Mouse (Mus musculus) mesoderm, embryonic 11.5 days (tissue): ENCODE measurements around the gene Rabep1.
"Not testable (repeated sequence)": the region's sequence is repeated elsewhere in the genome, so short reads cannot be mapped to it uniquely, and the experiment has no call there.

Experiments used
- DNase-seq: peaks from one replicate; pipeline ENCODE4 v3.0.0-alpha.2; 2012; ENCODE audit warnings: low read depth, low spot score

The Rabep1 gene

GRCm38 (mm10) chr11:70831201-70831600 is 13.4 kb upstream of the Rabep1 start:
- no peak for DNase-seq

DNA sequence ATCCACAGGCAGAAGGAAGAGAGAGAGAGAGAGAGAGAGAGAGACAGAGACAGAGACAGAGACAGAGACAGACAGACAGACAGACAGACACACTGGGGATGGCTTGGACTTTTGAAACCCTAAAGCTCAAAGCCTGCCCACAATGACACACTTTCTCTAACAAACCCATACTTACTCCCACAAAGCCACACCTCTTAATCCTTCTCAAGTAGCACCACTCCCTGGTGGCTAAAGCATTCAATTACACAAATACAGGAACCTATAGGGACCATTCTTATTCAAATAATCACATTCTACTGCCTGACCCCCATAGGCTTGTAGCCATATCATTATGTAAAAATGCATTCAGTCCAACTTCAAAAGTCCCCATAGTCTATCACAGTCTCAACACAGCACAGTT is 11.2 kb upstream of the Rabep1 start:
- DNase-seq, result no peak

GRCm38 (mm10) chr11:70833831-70834230 is 10.7 kb upstream of the Rabep1 start:
- no peak for DNase-seq

- DNase-seq, result no peak
Observed at GRCm38 (mm10) chr11:70835381-70835831, 9.2 kb upstream of the Rabep1 start.

DNA sequence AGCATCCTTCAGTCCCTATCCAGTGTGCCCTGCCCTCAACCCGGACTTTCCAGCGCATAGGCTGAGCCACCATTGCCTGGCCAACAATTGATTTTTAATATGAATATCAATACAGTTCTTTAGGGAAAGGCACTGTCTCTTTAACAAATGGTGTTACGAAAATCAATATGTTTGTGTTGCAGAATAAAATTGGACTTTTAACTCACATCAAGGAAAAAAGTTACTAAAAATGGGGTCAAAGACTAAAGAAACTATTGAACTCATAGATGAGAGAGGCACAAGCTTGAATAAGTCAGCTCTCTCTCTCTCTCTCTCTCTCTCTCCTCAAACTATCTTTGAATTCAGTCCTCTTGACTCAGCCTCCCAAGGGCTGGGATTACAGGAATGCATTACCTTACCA is 7.5 kb upstream of the Rabep1 start:
- no peak for DNase-seq

GRCm38 (mm10) chr11:70838610-70839009 is 6.0 kb upstream of the Rabep1 start:
- DNase-seq, result no peak

GRCm38 (mm10) chr11:70842983-70843382 is 1.6 kb upstream of the Rabep1 start:
- DNase-seq, result no peak

DNA sequence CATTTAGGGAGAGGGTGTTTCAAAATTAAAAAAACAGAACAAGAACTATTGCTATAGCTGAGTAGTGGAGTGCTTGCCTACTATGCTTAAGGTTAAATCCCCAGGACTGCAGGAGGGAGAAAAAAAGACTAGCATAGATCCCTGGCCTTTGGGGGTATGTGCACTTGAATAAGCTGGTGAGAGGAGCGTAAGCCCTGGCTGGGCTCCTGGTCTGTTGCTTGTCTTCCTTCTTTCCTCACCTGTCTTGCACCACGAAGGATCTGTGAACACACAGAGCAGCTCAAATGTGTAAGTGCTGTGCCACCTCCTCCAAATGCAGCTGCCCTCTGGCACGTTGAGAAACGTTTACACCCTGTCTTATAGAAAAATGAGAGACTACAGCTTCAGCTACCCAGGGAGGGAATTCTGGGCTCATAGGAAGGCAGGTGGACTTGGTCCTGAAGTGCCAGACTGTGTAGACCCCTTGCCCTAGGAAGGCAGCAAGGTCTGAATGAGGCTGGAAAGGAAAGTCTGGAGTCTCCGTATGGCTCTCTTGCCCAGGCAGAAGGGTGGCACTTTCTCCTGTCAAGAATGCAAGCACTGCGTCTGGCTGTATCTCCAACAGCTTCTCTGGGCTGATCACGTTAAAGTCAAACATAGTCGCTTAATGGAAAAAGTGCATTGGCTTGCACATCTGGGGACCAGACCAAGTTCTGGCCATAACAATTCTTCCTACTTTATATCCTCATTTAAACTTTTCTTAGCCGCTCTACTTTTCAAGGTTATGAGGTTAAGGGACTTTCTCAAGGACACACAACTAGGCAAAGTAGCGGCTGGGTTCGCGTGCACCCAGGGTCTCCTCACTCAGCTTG is 652 bp upstream of the Rabep1 start:
- peak; percentile 16 for DNase-seq

- no peak for DNase-seq
Observed at GRCm38 (mm10) chr11:70845457-70845978, 940 bp downstream of the Rabep1 start.

DNA sequence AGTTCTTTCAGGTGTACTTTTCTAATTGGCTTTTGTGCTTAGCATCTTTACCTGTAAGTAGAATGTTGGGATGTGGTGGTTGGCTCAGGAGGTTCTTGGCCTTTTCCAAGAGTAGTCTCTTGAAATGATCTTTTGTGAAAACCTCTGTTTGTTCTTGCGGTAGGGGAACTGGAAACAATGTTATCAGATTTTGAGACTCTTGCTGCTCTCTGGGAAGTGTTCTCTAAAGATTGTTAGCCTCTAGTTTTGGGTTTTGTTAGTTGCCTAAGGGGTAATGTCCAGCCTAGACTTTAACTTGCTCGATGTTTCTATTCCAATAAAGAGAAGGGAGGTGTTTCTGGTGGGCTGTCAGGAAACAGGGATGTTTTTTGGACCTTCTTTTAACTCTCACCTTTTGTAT is 1.5 kb downstream of the Rabep1 start:
- DNase-seq, result no peak

DNA sequence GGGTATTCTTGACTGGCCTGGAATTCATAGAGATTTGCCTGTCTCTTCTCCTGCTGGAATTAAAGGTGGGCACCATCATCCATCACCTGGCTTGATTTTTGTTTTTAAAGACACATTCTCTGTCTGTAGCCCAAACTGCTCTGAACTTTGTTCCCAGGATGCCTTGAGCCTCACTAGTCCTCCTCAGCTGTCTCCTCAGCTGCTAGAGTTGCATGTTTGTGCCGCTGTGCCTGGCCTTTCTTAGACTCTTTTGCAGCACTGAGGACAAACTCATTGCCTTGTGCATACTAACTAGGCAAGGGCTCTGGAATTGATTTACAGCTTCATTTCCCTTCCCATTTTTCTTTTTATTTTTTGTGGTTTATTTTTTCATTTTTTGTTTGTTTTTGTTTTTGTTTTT is 15.8 kb downstream of the Rabep1 start:
- DNase-seq, result no peak

DNA sequence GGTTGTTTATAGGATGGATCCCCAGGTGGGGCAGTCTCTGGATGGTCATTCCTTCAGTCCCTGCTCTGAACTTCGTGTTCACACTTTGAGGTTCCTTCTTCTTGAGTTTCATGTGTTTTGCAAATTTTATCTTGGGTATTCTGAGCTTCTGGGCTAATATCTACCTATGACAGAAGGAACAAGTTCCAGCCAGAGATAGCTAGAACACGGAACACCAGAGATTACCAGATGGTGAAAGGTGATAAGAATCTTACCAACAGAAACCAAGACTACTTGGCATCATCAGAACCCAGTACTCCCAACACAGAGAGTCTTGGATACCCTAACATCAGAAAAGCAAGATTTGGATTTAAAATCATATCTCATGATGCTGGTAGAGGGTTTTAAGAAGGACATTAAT is 18.6 kb downstream of the Rabep1 start:
- DNase-seq, result not testable (repeated sequence)

- no peak for DNase-seq
Observed at GRCm38 (mm10) chr11:70865223-70865622, 20.6 kb downstream of the Rabep1 start.

GRCm38 (mm10) chr11:70869263-70869662 is 24.7 kb downstream of the Rabep1 start:
- no peak for DNase-seq

DNA sequence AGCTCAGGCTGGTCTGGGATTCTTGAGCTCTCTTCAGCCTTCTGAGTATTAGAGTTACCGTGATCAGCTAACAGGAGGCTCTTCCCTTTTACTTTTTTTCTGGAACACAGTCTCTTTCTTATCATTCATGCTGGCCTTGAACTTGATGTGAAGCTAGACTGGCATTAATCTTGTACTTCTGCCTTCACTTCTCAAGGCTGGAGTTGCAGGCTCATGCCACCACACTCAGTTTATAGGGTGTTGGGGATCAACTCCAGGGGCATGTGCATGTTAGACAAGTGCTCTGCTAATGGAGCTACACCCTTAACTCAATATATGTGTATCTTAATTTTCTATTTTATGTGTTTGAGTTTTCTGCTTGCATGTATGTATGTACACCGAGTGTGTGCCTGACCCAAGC is 25.2 kb downstream of the Rabep1 start:
- no peak for DNase-seq

GRCm38 (mm10) chr11:70870407-70870806 is 25.8 kb downstream of the Rabep1 start:
- no peak for DNase-seq

DNA sequence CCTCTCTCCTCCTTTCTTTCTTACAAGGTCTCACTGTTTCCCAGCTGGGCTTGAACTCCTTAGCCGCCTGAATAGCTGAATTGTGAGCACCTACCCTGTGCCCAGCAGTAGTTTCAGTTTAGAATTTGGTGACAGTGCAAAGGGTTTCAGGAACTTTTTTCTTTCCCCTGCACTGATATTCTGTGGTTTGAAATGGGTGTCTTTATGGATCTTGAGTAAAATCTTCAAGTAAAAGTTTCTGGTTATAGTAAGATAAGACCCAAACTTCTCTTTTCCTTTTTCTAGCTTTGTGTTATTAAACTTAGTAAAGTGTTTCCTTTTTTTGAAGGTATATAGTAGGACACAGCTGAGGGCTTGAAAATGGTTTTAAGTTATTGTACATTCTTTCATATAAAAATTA is 26.5 kb downstream of the Rabep1 start:
- DNase-seq, result no peak

GRCm38 (mm10) chr11:70871766-70872330 is 27.3 kb downstream of the Rabep1 start:
- no peak for DNase-seq

- no peak for DNase-seq
Observed at GRCm38 (mm10) chr11:70873846-70874613, 29.5 kb downstream of the Rabep1 start.

DNA sequence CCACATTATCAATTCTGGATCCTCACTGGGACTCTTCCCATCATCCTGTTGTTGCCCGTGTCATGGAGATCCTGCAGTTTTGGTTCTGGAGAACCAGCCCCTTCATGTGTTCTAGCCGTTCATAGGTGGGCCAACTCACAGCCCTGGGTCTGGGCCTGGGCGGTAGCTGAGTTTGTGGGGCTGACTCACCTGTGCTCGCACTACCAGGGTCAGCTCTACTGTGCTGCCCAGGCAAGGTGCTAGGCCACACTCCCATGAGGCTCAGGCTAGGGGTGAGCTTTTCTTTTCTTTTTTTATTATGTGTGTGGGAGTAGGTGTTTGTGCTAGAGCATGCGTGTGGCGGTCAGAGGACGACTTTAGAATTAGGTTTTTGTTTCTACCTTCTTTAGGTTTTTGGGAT is 33.1 kb downstream of the Rabep1 start:
- DNase-seq, result no peak

- DNase-seq, result no peak
Observed at GRCm38 (mm10) chr11:70882905-70883430, 38.4 kb downstream of the Rabep1 start.

DNA sequence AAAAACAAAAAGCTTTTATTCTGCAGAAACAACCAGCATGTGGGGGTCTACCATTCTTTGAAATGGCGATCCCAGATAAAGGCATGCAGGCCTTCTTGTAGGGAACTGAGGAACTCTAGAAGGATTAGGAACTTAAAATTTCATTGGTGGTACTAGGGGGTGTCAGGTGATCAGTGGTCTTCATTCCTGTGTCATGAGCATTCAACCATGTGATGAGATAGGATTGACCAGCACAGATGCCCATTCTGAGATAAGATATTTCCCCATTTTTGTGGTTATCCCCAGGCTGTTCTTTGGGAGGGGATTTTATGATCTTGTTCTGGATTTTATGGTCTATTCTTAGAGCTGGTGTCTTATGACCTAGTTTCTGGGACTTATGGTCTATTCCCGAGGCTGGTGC is 46.1 kb downstream of the Rabep1 start:
- DNase-seq, result no peak
